Mouse (Mus musculus) c-Kit-positive CD71-negative TER-119-negative erythroid progenitor cells, embryonic 14.5 days (primary cell): ENCODE data around the gene Spint2.

Experiments used
- DNase-seq: peaks from one replicate; pipeline ENCODE4 v3.0.0-alpha.2; 2013; ENCODE audit warnings: low read depth

Gene Spint2

GRCm38 (mm10) chr7:29303738-29304462 is 22.2 kb upstream of the Spint2 start, which contains the start of gene Dpf1:
Dpf1 (plus strand) TSS chr7:29303951.
- no peak for DNase-seq

DNA sequence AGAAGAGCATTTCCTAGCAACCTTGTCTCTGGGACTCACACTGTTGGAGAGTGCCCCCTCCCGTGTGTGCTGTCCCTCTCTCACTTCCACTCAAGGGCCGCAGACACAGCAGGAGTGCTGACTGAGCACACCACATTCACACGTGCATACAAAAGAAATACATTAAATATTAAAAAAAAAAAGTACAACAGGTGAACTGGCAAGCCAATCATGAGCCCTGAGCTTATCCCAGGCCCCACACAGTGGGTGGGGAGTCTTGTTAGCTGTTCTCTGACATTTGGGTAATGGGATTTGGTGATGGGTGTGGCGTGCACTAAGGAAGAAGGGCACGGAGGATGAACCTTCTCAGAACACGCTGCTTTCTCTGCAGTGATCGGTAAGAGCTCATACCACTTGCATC is 20.9 kb upstream of the Spint2 start:
- no peak for DNase-seq

DNA sequence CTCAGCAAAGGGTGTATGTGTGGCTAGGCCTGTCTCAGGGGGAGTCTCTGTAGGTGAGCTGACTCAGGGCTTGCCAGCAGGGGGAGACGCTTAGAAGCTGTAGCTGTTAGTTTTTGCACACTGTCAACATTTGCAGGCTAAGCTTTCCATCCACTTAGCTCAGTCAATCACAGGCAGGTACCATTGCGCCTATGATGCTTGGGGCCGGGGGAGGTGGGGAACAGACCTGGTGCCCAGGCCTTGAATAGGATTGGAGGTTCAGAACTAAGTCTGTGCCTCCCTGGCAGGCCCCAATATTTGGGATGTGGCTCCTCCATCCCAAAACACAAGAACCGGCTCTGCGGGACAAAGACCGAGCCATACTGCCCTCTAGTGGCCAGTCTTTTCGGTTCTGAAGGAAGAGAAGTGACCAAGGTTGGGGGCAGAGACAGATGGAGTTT is 19.4 kb upstream of the Spint2 start:
- DNase-seq = no peak

- no peak for DNase-seq
These were observed 15.3 kb upstream of the Spint2 start for GRCm38 (mm10) chr7:29296998-29297397.

GRCm38 (mm10) chr7:29295861-29296647 is 14.3 kb upstream of the Spint2 start:
- DNase-seq = no peak

- DNase-seq = no peak
These were observed 12.5 kb upstream of the Spint2 start for GRCm38 (mm10) chr7:29294111-29294761.

GRCm38 (mm10) chr7:29293131-29294065 is 11.7 kb upstream of the Spint2 start:
- DNase-seq = no peak

DNA sequence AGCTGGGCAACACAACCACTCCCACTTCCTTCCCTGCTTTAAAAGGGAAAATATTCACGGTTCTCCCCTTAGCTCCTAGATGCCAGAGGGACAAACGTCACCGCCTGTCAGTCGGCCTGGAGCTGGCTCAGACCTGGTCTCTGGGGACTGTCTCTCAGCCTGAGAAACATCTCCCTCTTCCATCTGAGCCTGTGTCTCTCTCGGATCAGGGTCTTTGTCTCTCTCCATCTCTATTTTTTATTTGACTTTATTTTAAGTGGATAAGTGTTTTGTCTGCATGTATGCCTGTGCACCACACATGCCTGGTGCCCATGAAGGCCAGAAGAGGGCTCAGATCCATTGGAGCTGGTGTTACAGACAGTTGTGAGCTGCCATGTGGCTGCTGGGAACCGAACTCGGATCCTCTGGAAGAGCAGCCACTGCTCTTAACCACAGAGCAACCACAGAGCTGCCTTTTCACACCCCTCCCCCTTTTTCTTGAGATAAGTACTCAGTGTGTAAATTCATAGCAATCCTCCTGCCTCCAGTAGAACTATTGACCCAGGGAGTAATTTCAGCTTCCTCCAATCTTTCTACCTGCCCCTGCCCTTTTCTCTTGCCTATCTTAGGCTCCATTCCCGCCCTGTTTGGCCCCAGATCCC is 10.9 kb upstream of the Spint2 start:
- DNase-seq = no peak

GRCm38 (mm10) chr7:29291616-29292457 is 10.1 kb upstream of the Spint2 start:
- DNase-seq = no peak

DNA sequence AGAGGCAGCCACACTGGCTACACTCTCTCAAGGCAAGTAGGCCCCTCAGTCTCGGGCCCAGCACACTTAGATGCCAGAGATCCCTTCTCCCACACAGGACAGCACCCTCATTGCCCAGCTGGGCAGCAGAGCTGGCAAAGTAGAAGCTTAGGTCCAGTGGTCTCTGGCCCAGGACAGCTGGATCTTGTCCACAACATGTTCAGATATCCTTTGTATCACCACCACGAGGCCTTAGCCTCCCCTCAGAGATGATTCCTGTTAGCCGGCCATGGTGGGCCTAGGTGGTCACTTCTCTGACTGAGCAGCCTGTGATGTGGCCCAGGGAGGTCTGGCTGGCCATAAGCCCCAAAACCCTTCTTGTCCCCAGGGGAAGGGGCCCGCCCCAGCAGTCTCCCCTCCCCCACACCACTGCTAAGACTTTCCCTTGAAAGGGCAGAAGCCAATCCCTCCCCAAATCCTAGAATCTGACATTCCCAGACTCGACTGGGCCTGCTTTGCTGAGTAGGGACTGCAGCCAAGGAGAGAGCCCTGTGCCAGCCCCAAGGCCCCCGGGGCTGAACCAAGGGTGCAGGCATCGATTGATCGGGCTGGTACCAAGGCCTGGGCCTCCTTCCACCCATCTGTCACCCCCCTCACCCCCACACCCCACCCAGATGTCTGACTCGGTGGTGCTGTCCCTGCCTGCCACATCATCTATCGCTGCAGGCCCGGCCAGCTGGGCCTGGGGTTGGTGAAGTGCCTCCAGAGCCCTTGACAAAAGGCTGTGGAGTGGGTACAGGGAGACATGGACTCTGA is 9.2 kb upstream of the Spint2 start:
- DNase-seq = no peak

DNA sequence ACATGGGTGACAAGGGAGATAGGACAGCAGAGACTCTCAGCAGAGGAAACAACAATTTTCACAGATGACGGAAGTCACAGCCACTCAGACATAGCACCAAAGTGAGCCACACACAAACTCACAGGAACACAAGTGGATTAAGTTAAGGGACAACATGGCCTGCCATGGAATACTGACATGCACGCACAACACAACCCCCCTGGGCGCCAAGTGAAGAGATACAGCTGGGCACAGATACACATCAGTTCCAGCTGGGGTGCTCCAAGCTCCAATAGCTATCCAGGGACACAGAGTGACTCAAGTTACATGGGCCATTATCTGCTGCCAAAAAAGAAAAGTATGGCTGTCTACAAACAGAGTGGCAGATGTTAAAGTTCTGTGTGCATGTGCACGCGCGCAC is 8.1 kb upstream of the Spint2 start:
- DNase-seq = no peak

DNA sequence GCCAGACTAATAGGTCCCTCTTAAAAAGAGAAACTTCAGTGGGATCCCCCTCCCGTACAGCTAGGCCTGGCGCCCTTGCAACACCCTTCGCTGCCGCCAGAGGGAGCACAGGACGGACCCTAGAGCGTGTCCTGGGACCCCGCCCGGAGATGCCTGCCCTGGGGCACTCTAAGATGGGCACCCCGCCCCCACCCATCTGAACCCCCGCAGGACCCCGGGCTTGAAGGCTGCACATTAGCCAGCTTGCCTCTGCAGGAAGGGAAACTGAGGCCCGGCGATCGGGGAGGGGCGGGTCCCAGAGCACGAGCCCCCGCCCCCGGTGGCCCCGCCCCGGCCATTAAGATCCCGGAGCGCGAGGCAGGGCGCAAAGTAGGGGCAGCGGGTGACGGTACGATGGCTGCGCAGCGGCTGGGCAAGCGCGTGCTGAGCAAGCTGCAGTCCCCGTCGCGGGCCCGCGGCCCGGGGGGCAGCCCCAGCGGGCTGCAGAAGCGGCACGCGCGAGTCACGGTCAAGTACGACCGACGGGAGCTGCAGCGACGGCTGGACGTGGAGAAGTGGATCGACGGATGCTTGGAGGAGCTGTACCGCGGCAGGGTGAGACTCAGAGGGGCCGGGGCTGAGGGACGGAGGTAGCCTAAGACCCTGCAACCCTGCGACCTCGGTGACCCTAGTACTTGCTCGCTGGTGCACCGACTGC is 7.4 kb upstream of the Spint2 start, which contains the start of gene Ppp1r14a:
Gene Ppp1r14a, plus strand, starts transcription at position 367 of the 697 bp plus-strand sequence.
- peak; percentile 56 for DNase-seq

GRCm38 (mm10) chr7:29288079-29288478 is 6.4 kb upstream of the Spint2 start:
- no peak for DNase-seq

DNA sequence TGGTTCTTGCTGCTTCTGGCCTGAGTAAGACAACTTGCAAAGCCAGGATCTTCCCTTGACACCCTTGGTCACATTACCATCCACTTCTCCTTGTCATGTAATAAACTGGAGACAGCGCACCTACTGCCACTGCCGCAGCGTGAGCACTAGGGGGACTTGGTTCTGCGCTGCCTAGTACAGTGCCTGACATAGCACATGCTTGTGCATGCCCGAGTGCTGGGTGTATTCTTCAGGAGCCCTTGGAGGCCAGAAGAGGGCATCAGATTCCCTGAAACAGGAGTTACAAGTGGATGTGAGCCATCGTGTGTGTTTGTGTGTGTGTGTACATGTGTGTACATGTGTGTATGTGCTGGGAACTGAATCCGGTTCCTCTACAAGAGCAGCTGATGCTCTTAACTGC is 5.8 kb upstream of the Spint2 start:
- DNase-seq = no peak

GRCm38 (mm10) chr7:29284523-29284922 is 2.8 kb upstream of the Spint2 start:
- DNase-seq = no peak

- no peak for DNase-seq
These were observed 2.2 kb upstream of the Spint2 start for GRCm38 (mm10) chr7:29283876-29284275.

DNA sequence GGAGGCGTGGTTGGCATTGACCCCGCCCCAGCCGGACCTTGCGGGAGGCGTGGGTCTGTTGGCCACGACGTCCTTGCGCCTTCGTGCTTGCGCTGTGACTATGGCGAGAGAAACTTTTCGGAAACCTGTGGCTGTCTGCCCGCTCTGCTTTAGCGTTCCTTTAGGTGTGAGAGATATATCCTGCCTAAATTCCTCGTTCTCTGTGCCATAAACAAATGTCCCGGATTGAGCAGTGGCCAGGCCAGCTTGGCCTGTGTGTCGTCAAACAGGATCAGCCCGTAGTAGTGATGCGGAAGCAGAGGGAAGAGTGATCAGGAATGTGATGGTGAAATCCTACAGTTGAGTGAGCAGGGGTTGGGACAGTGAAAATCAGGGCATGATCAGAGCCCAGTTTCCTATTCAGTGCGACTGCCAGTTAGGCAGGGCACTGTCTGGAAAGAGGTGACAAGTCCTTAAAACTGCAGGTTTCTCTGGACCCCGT is 402 bp upstream of the Spint2 start:
- DNase-seq = no peak

- no peak for DNase-seq
These were observed 911 bp downstream of the Spint2 start for GRCm38 (mm10) chr7:29280801-29281200.

GRCm38 (mm10) chr7:29279924-29280323 is 1.8 kb downstream of the Spint2 start:
- DNase-seq = no peak
